Mouse (Mus musculus) G1E (cell line): ENCODE results near the gene 2310030G06Rik.

ENCODE experiments used
- CTCF ChIP-seq: IDR thresholded peaks from 2 replicates; pipeline ENCODE4 v1.5.1; 2012; ENCODE audit warnings: low read depth, low read length, inconsistent platforms, mixed read lengths
- GATA1 ChIP-seq: IDR thresholded peaks from 2 replicates; pipeline ENCODE4 v1.6.1; 2012; ENCODE audit warnings: borderline replicate concordance, low read length, inconsistent platforms, mixed read lengths
- GATA2 ChIP-seq: IDR thresholded peaks from 2 replicates; pipeline ENCODE4 v1.6.1; 2012; ENCODE audit warnings: low read depth, low read length, inconsistent platforms, borderline replicate concordance
- POLR2AphosphoS5 ChIP-seq: IDR thresholded peaks from 2 replicates; pipeline ENCODE4 v1.6.1; 2012; ENCODE audit warnings: low read depth, low read length, inconsistent platforms; ENCODE audit not compliant: insufficient replicate concordance
- TAL1 ChIP-seq: conservative IDR thresholded peaks from 2 replicates; pipeline ENCODE4 v1.6.1; 2012; ENCODE audit warnings: low read depth, low read length, inconsistent platforms, mixed read lengths

- TF ChIP-seq CTCF (no peak), TAL1 (no peak), GATA1 (no peak), POLR2AphosphoS5 (no peak), GATA2 (no peak)
These were observed 52.7 kb downstream of the 2310030G06Rik start for GRCm38 (mm10) chr9:50693631-50694030.
